Mouse (Mus musculus): ENCODE measurements around the gene Hivep2.

Gene Hivep2

GRCm38 (mm10) chr10:13973563-13974179 lies 7.8 kb downstream of the Hivep2 start:
- DNase-seq = no peak

- no peak for DNase-seq
Measured at GRCm38 (mm10) chr10:13974472-13974871, 8.6 kb downstream of the Hivep2 start.

GRCm38 (mm10) chr10:13975861-13976260 lies 10.0 kb downstream of the Hivep2 start:
- DNase-seq = no peak

- DNase-seq = no peak
Measured at GRCm38 (mm10) chr10:13976267-13976666, 10.4 kb downstream of the Hivep2 start.

GRCm38 (mm10) chr10:13982271-13982670 lies 16.4 kb downstream of the Hivep2 start:
- DNase-seq = peak; percentile 23 to 27

GRCm38 (mm10) chr10:13982769-13983381 lies 17.0 kb downstream of the Hivep2 start:
- peak; percentile 90 to 92 for DNase-seq

GRCm38 (mm10) chr10:13983631-13984030 lies 17.8 kb downstream of the Hivep2 start:
- peak; percentile 55 to 56 for DNase-seq

GRCm38 (mm10) chr10:13984233-13984632 lies 18.4 kb downstream of the Hivep2 start:
- DNase-seq = no peak

- DNase-seq = no peak
Measured at GRCm38 (mm10) chr10:13986539-13986938, 20.7 kb downstream of the Hivep2 start.

GRCm38 (mm10) chr10:13987336-13987735 lies 21.5 kb downstream of the Hivep2 start:
- DNase-seq = peak; percentile 58 to 61

- DNase-seq = peak; percentile 54 to 58
Measured at GRCm38 (mm10) chr10:13988280-13988679, 22.4 kb downstream of the Hivep2 start.

- DNase-seq = peak; percentile 34 to 42
Measured at GRCm38 (mm10) chr10:13988757-13989156, 22.9 kb downstream of the Hivep2 start.

- no peak for DNase-seq
Measured at GRCm38 (mm10) chr10:13990842-13991241, 25.0 kb downstream of the Hivep2 start.

GRCm38 (mm10) chr10:13993411-13993810 lies 27.5 kb downstream of the Hivep2 start:
- DNase-seq = peak; percentile 60 to 62

- DNase-seq = no peak
Measured at GRCm38 (mm10) chr10:13997336-13997735, 31.5 kb downstream of the Hivep2 start.

GRCm38 (mm10) chr10:14004769-14005517 lies 39.1 kb downstream of the Hivep2 start:
- DNase-seq = no peak

GRCm38 (mm10) chr10:14009721-14010120 lies 43.8 kb downstream of the Hivep2 start:
- no peak for DNase-seq

- peak in 1 of 2 experiments; percentile 38 for DNase-seq
Measured at GRCm38 (mm10) chr10:14016287-14016970, 50.6 kb downstream of the Hivep2 start.

GRCm38 (mm10) chr10:14017338-14017737 lies 51.5 kb downstream of the Hivep2 start:
- DNase-seq = no peak

GRCm38 (mm10) chr10:14017822-14018364 lies 52.0 kb downstream of the Hivep2 start:
- peak; percentile 42 to 45 for DNase-seq

- peak; percentile 42 to 43 for DNase-seq
Measured at GRCm38 (mm10) chr10:14018672-14019071, 52.8 kb downstream of the Hivep2 start.

GRCm38 (mm10) chr10:14019198-14019597 lies 53.3 kb downstream of the Hivep2 start:
- DNase-seq = no peak

GRCm38 (mm10) chr10:14020253-14020652 lies 54.4 kb downstream of the Hivep2 start:
- no peak for DNase-seq

Data from B cell, adult 2 months (primary cell).